Mouse (Mus musculus) kidney, embryonic 16.5 days (tissue): ENCODE data around the gene Hist1h2bl. TPM values are rescaled to one million over a fixed set of nuclear protein-coding genes. Genes with fewer than 3 reads are reported as not detected.
"Not testable (repeated sequence)": the region's sequence is repeated elsewhere in the genome, so short reads cannot be mapped to it uniquely, and the experiment has no call there.

ENCODE experiments used
- ATAC-seq: fragments of 200-750 bp; cut with Nextera tagmentation; 2 replicates; pipeline ENCODE4 v1.8.0; 2017; ENCODE audit warnings: moderate TSS enrichment; ENCODE audit not compliant: low FRiP score, low TSS enrichment
- H3K27ac ChIP-seq: fragments of 300-500 bp; sonication (generic); 2 replicates; pipeline ENCODE4 v1.5.1; 2014; ENCODE audit warnings: low read length
- H3K27me3 ChIP-seq: fragments of 300-500 bp; sonication (generic); 2 replicates; pipeline ENCODE4 v1.6.1; 2014; ENCODE audit warnings: low read length, control low read depth, mixed read lengths; ENCODE audit not compliant: insufficient read depth
- H3K36me3 ChIP-seq: fragments of 300-500 bp; sonication (generic); 2 replicates; pipeline ENCODE4 v1.6.1; 2014; ENCODE audit warnings: low read length, control low read depth, mixed read lengths; ENCODE audit not compliant: insufficient read depth
- H3K4me1 ChIP-seq: fragments of 300-500 bp; sonication (generic); 2 replicates; pipeline ENCODE4 v1.6.1; 2014; ENCODE audit warnings: low read length, control low read depth, mixed read lengths; ENCODE audit not compliant: insufficient read depth
- H3K4me2 ChIP-seq: fragments of 300-500 bp; sonication (generic); replicated peaks from 2 replicates; pipeline ENCODE4 v1.6.1; 2014; ENCODE audit warnings: low read depth, low read length
- H3K4me3 ChIP-seq: fragments of 300-500 bp; sonication (generic); 2 replicates; pipeline ENCODE4 v1.5.1; 2014; ENCODE audit warnings: mild to moderate bottlenecking, low read length
- H3K9ac ChIP-seq: fragments of 300-500 bp; sonication (generic); replicated peaks from 2 replicates; pipeline ENCODE4 v1.6.1; 2014; ENCODE audit warnings: low read length
- H3K9me3 ChIP-seq: fragments of 300-500 bp; sonication (generic); 2 replicates; pipeline ENCODE4 v1.6.1; 2016; ENCODE audit warnings: low read length, control low read depth
- WGBS: fragments of 180-500 bp; shearing (Covaris S2); extraction: QIAGEN DNeasy Blood & Tissue Kit; methylation state at CpG from one replicate; pipeline ENCODE4 v1.1.7; 2014; 5-methylcytosine and 5-hydroxymethylcytosine counted together
- polyA plus RNA-seq: library from polyadenylated mRNA; unstranded; fragments of >200 nt; fragmentation: Nextera tagmentation; extraction: Ambion mirVana; gene quantifications from 2 replicates; pipeline ENCODE4 v1.2.1, GENCODE M21; 2015

The Hist1h2bl gene
- 1.9 and 3.8 TPM in 2 replicates for polyA plus RNA-seq

DNA sequence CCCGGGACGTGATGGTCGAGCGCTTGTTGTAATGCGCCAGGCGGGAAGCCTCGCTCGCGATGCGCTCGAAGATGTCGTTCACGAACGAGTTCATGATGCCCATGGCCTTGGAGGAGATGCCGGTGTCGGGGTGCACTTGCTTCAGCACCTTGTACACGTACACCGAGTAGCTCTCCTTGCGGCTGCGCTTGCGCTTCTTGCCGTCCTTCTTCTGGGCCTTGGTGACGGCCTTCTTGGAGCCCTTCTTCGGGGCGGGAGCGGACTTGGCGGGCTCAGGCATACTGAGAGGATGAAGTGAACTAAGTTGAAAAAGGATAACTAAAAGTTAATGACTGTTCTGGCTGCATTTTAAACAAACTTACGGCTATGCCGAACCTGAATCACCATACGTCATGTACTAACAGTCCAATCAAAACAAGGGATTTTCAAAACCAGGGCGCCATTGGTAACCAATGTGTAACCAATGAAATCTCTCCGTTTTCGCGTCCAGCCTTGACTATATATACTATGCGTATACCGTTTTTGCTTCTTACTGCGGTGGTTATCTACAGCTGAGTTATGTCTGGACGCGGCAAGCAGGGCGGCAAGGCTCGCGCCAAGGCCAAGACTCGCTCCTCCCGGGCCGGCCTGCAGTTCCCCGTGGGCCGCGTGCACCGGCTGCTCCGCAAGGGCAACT lies at the start of gene Hist1h2bl, which contains the start of gene Hist1h2ai:
Gene Hist1h2bl (minus strand): TSS at position 280 of the 676 bp plus-strand sequence.
Gene Hist1h2ai (plus strand): TSS at position 559 of the 676 bp plus-strand sequence.
- peak within 1 kb of the TSS; percentile 99 for H3K27ac ChIP-seq
- not testable (repeated sequence) for H3K27me3 ChIP-seq, H3K36me3 ChIP-seq, H3K9me3 ChIP-seq
- peak; percentile 93 for ATAC-seq
- H3K4me3 ChIP-seq = peak within 1 kb of the TSS; percentile 56
- H3K4me2 ChIP-seq = peak within 1 kb of the TSS; percentile 88
- under 1% methylated on average over 25 of the region's 50 CpGs for WGBS
- H3K4me1 ChIP-seq = peaks cover 34% of the 10 kb centered on the region
- H3K9ac ChIP-seq = peak within 1 kb of the TSS; percentile 85

- H3K4me1 ChIP-seq = peaks cover 23% of the 10 kb centered on the region
- peak overlapping the region; percentile 45; the same call in 1 of the 2 replicates for H3K4me2 ChIP-seq
- H3K36me3 ChIP-seq = no peaks in the 10 kb centered on the region
- no peaks in the 10 kb centered on the region for H3K27me3 ChIP-seq
- H3K9ac ChIP-seq = no peak overlapping the region
- no peak overlapping the region for H3K27ac ChIP-seq
- no peak overlapping the region for H3K4me3 ChIP-seq
- ATAC-seq = no peak
- 40% methylated on average over 1 of the region's 1 CpGs for WGBS
- no peaks in the 10 kb centered on the region for H3K9me3 ChIP-seq
Observed at GRCm38 (mm10) chr13:21755707-21756106, 39.8 kb upstream of the Hist1h2bl start.

- Histone ChIP-seq H3K4me3 (peak overlapping the region; percentile 54), H3K4me2 (peak overlapping the region; percentile 67), H3K9ac (peak overlapping the region; percentile 74), H3K27ac (peak overlapping the region; percentile 96), H3K4me1 (peaks cover 24% of the 10 kb centered on the region)
- not testable (repeated sequence) for H3K9me3 ChIP-seq, H3K27me3 ChIP-seq, ATAC-seq, H3K36me3 ChIP-seq
- WGBS = 1% methylated on average over 15 of the region's 26 CpGs
Observed at GRCm38 (mm10) chr13:21754294-21755001, 38.5 kb upstream of the Hist1h2bl start.

GRCm38 (mm10) chr13:21753524-21754285 lies 37.8 kb upstream of the Hist1h2bl start, which contains the start of the genes Hist1h2ak and Hist1h2bn:
Hist1h2ak (minus strand) TSS chr13:21753827.
Hist1h2bn (plus strand) TSS chr13:21754123.
- Histone ChIP-seq H3K9ac (peak within 1 kb of the TSS; percentile 76), H3K4me2 (peak within 1 kb of the TSS; percentile 67), H3K27ac (peak within 1 kb of the TSS; percentile 96), H3K4me3 (peak within 1 kb of the TSS; percentile 54), H3K4me1 (peaks cover 30% of the 10 kb centered on the region)
- peak; percentile 95 for ATAC-seq
- H3K36me3 ChIP-seq, H3K27me3 ChIP-seq, H3K9me3 ChIP-seq: not testable (repeated sequence)
- WGBS = 0% methylated on average over 29 of the region's 50 CpGs

GRCm38 (mm10) chr13:21753051-21753523 lies 37.1 kb upstream of the Hist1h2bl start:
- H3K4me3 ChIP-seq = peak overlapping the region; percentile 52
- no peaks in the 10 kb centered on the region for H3K9me3 ChIP-seq
- peak overlapping the region; percentile 96 for H3K27ac ChIP-seq
- under 1% methylated on average over 10 of the region's 10 CpGs for WGBS
- H3K9ac ChIP-seq = peak overlapping the region; percentile 76
- peak overlapping the region; percentile 67 for H3K4me2 ChIP-seq
- no peaks in the 10 kb centered on the region for H3K27me3 ChIP-seq
- no peaks in the 10 kb centered on the region for H3K36me3 ChIP-seq
- H3K4me1 ChIP-seq = peaks cover 30% of the 10 kb centered on the region
- ATAC-seq = no peak

DNA sequence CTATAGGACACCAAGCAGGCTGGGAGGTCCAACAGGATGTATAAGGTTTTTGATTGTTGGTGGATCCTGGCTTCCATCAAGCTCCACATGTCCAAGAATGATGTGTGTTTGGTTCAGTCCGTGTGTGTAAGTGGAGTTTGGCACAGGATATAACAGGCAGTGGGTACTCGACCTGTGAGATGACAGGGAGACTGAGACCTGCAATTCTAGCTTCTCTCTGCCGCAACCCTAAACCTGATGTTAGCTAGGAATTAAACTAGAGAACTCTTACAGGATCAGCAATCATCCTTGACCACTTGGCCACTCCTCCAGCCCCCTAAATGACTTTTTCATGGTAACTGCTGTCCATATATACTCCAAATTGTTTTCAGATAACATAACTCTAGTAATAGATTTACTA lies 36.4 kb upstream of the Hist1h2bl start:
- ATAC-seq = no peak
- H3K4me2 ChIP-seq = peak overlapping the region; percentile 67
- H3K27ac ChIP-seq = peak overlapping the region; percentile 66
- peak overlapping the region; percentile 1; the same call in 1 of the 2 replicates for H3K4me3 ChIP-seq
- H3K4me1 ChIP-seq = peaks cover 33% of the 10 kb centered on the region
- no peaks in the 10 kb centered on the region for H3K27me3 ChIP-seq
- H3K36me3 ChIP-seq = no peaks in the 10 kb centered on the region
- peak overlapping the region; percentile 18 for H3K9ac ChIP-seq
- WGBS = 21% methylated on average over 3 of the region's 3 CpGs
- no peaks in the 10 kb centered on the region for H3K9me3 ChIP-seq

- Histone ChIP-seq H3K4me2 (peak overlapping the region; percentile 67), H3K36me3 (no peaks in the 10 kb centered on the region), H3K27me3 (no peaks in the 10 kb centered on the region), H3K4me1 (peaks cover 34% of the 10 kb centered on the region), H3K27ac (peak overlapping the region; percentile 66), H3K9me3 (no peaks in the 10 kb centered on the region), H3K9ac (no peak overlapping the region; the same call in 1 of the 2 replicates), H3K4me3 (no peak overlapping the region)
- ATAC-seq = no peak
- 66% methylated on average over 3 of the region's 3 CpGs for WGBS
Observed at GRCm38 (mm10) chr13:21751827-21752226, 35.9 kb upstream of the Hist1h2bl start.

GRCm38 (mm10) chr13:21751417-21751816 lies 35.5 kb upstream of the Hist1h2bl start:
- no peaks in the 10 kb centered on the region for H3K36me3 ChIP-seq
- H3K4me3 ChIP-seq = no peak overlapping the region
- H3K9ac ChIP-seq = no peak overlapping the region
- no peaks in the 10 kb centered on the region for H3K9me3 ChIP-seq
- no peak for ATAC-seq
- no peak overlapping the region for H3K27ac ChIP-seq
- peaks cover 34% of the 10 kb centered on the region for H3K4me1 ChIP-seq
- H3K4me2 ChIP-seq = no peak overlapping the region
- H3K27me3 ChIP-seq = no peaks in the 10 kb centered on the region

GRCm38 (mm10) chr13:21750159-21751017 lies 34.4 kb upstream of the Hist1h2bl start, which contains the start of gene Hist1h4k:
Hist1h4k (minus strand) TSS chr13:21750505.
- H3K27ac ChIP-seq = peak within 1 kb of the TSS; percentile 96
- not testable (repeated sequence) for H3K36me3 ChIP-seq, H3K9me3 ChIP-seq, H3K27me3 ChIP-seq
- H3K4me1 ChIP-seq = peaks cover 30% of the 10 kb centered on the region
- peak within 1 kb of the TSS; percentile 78 for H3K9ac ChIP-seq
- H3K4me3 ChIP-seq = peak within 1 kb of the TSS; percentile 60
- peak within 1 kb of the TSS; percentile 83 for H3K4me2 ChIP-seq
- WGBS = under 1% methylated on average over 40 of the region's 56 CpGs
- ATAC-seq = peak; percentile 84
